Mouse (Mus musculus): Measurements from ENCODE around the gene Fsd1.
"Not testable (repeated sequence)": the region's sequence is repeated elsewhere in the genome, so short reads cannot be mapped to it uniquely, and the experiment has no call there.

Fsd1 gene

DNA sequence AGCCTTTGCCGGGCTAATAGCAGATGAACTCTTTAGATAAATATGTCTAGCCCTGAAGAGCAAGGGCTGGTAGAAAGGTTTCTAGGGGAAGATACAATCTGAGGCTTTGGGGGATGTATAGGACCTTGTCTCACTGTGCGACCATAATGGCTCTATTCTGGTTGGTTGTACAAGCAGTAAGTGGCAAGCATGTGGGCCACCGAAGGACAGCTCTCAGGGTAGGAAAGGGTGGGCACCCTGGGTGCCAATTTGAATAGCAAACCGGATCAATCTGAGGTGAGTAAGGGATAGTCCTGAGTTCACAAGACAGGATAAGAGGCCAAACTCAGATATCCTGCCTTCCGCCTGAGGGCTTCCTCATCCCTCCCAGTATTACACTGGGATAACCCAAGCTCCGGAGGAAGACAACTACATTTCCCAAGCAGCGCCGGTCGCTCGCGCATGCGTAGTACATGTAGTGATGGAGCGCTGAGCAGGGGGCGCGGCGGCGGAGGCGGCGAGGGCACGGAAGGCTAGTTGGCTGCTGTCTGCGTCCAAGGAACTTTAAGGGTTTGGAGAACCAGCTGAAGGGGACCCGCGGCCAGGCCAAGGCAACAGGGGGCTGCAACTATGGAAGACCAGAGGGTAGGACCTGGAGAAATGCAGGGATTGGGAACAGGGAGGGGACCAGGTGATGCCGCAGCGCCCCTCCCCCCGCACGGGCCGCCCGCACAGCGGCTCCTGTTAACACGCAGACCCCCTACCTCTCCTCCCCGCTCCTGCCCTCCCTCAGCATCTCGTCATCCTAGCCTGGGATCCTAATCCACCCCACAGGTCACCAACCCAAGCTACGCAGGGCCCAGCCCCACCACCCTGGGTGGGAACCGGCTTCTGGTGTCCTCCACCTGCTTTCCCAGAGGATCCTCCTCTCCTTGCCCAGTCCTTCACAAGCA, at the start of gene Fsd1:
Gene Fsd1 (plus strand): TSS at position 480 of the 932 bp plus-strand sequence.
- peak; percentile 71 to 78 for DNase-seq (ENCODE audit: low spot score in 2 of 2)

DNA sequence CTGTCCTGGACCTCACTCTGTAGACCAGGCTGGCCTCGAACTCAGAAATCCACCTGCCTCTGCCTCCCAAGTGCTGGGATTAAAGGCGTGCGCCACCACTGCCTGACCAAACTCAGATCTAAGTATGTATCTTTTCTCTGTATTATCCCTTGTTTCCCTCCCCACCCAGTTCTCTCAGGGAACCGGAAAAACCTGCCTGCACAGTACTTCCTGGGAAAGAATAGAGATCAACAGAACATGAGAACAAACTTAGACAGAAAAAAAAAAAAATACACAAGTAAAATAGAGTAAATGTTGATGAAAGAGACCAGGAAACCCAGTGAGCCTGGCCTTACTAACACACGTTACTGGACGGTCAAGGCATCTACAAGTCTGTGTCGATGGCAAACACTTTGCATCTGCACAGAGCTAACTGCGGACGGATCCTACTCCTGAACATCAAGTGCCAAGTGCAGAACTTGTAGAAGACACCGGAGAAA, 41.9 kb upstream of the Fsd1 start:
- not testable (repeated sequence) for DNase-seq (ENCODE audit: low spot score in 2 of 2)

DNA sequence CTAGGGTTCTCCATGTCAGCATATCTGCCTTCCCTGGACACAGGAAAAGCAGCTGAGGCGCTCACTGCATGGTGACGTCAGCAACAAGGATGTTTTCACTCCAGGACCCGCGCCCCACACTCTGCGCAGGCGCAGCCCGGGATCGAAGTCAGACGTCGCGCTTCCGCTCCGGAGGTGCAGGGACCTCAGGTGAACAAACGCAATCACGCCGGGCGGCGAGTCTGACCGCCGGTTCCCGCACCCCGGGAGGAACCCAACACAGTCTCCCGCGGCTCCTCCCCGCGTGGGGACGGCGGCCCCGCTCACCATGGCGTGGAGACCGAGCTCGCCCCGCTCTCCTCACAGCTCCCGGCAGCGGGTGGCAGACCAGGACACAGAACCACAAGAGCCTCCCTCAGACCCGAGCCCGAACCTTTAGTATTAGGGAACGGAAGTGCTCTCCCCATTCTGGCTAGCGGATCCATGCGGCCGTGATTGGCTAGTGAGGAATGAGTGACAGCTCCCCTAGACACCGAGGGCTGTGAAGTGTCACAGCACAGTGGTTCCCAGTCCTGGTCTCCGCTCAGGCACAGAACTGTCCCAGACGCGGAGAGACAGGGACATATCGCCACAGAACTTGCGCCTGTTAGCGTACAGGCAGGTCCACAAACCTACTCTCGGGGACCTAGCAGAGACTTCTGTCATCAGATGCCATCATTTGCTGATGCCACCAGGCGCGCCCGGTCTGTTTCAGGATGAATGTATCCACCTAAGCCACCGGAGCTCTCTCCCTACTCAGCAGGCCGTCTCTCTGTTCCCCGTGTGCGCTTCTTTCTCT, 41.2 kb upstream of the Fsd1 start:
- DNase-seq (ENCODE audit: low spot score in 2 of 2) = peak; percentile 86 to 89

GRCm38 (mm10) chr17:55945696-55946095, 40.6 kb upstream of the Fsd1 start:
- peak in 1 of 2 experiments; percentile 12 for DNase-seq (ENCODE audit: low spot score in 2 of 2)

DNA sequence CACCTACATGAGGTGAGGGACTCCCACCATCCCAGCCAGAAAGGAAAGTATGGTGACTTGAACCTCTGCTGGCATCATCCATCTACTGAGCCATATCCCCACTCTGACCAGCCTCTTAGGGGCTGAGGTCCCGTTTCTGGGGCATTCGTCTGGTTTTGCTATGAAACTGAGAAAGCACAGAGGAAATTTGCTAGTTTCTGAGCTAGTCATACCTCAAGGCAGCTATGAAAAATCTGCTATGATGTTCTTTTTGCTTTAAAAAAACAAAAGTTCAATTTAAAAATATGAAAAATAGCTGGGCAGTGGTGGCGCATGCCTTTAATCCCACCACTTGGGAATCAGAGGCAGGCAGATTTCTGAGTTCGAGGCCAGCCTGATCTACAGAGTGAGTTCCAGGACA, 37.7 kb upstream of the Fsd1 start:
- DNase-seq (ENCODE audit: low spot score in 2 of 2) = no peak

- DNase-seq (ENCODE audit: low spot score in 2 of 2) = no peak
Measured at GRCm38 (mm10) chr17:55949400-55949799, 36.9 kb upstream of the Fsd1 start, which contains the start of gene Zfp119b. Zfp119b (minus strand) TSS chr17:55949500.

DNA sequence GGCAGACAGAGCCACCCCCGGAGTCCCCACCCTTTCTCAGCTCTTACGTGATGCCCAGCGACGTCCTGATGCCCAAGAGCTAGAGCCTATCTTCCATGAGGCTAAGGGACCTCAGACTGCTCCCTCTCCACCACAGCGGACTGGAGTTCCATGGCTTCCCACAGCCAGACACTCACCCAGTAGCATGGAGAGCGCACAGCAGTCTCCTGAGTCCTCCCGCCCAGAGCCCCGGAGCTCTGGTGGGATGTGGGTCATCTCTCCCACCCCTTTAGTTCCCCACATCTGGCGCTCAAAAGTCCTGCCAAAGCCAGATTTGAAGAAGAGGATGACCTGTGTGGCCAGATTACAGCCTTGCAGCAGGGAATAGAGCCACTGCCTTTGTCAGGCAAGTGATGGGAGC, 35.7 kb upstream of the Fsd1 start:
- no peak for DNase-seq (ENCODE audit: low spot score in 2 of 2)

DNA sequence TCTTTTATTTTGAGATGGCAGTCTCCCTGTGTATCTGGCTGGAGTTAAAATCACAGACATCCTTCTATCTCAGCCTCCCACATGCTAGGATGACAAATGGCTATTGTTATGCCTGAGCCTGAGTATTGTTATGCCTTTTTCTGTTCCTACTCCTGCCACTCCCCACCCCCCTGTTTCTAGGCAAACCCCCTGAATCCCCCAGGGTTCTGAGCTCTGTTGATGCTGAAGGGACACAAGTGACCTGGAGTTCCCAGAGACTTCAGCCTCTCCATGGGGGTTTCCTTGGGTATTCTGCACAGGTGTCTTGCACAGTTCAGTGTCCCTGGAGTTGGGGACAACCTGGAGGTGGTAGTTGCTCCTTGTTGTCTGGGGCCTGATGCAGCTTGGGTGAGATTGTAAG, 34.3 kb upstream of the Fsd1 start:
- DNase-seq (ENCODE audit: low spot score in 2 of 2) = no peak

- no peak for DNase-seq (ENCODE audit: low spot score in 2 of 2)
Measured at GRCm38 (mm10) chr17:55952447-55953027, 33.8 kb upstream of the Fsd1 start, which contains the start of gene Ebi3. Ebi3 (plus strand) TSS chr17:55952640.

DNA sequence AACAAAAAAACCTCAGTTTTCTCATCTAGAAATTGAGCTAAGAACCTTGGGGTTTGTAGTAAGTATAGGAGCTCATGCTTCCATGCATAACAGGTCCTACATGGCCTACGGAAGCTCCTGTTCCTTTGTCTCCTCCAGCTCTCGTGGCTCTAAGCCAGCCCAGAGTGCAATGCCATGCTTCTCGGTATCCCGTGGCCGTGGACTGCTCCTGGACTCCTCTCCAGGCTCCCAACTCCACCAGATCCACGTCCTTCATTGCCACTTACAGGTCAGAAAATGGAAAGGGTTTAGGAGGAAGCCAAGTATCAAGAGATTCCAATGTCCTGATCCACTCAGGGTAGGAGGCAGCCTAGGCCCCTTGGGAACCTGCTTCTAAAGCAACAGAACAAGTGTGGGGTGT, 32.6 kb upstream of the Fsd1 start:
- no peak for DNase-seq (ENCODE audit: low spot score in 2 of 2)

- no peak for DNase-seq (ENCODE audit: low spot score in 2 of 2)
Measured at GRCm38 (mm10) chr17:55954229-55954628, 32.1 kb upstream of the Fsd1 start.

DNA sequence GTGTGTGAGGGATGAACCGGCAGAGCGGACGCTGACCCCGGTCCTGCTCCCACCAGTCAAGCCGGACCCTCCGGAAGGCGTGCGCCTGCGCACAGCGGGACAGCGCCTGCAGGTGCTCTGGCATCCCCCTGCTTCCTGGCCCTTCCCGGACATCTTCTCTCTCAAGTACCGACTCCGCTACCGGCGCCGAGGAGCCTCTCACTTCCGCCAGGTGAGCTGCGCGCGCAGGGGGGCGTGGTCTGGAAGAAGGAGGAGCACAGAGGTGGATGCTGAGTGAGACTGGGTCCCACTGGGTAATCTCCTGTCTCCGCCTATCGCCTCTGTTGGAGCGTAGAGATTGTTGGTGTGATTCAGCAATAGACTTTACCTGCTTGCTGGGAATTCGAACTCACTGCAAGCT, 30.2 kb upstream of the Fsd1 start:
- peak; percentile 64 for DNase-seq (ENCODE audit: low spot score in 2 of 2)

DNA sequence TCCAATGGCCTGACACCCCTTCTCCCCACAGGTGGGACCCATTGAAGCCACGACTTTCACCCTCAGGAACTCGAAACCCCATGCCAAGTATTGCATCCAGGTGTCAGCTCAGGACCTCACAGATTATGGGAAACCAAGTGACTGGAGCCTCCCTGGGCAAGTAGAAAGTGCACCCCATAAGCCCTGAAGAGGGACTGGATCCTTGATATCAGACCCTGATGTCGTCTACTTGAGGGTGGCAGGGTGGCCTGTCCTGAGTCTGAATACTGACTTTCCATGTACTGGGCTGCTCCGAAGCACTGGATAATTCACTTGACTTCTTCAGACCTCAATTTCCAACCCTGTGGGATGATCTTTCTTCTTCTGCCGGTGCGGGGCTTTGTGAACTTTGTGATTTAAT, 29.7 kb upstream of the Fsd1 start:
- no peak for DNase-seq (ENCODE audit: low spot score in 2 of 2)

DNA sequence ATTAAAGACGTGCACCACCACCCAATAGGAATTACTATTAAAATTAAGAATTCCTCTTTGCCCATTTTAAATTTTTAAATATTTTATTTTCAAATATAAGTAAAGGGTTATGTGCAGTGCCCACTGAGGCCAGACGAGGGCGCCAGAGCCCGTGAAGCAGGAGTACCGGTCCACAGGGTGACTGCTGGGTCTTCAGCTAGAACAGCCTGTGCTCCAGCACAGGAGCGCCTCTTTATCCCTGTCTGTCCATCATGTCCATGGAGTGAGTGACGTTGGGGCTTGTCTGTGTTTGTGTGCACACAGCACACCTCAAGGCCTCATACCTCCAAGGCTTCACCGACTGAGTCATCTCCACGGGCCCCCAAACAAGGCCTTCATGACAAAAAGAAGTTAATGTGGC, 29.1 kb upstream of the Fsd1 start:
- DNase-seq (ENCODE audit: low spot score in 2 of 2) = peak; percentile 62 to 70

GRCm38 (mm10) chr17:55957726-55958583, 28.4 kb upstream of the Fsd1 start:
- DNase-seq (ENCODE audit: low spot score in 2 of 2) = no peak

DNA sequence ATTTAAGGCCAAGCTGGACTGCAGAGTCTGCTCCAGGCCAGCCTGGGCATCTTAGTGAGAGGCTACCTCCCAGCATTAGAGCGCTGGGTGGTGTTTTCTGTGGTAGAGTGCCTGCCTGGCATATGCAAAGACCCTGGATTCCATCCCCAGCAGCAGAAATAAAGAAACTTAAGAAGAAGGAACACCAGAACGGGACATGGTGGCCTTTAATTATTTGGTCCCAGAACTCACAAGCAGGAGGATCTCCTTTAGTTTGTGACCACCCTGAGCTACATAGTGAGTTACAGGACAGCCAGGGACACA, 27.8 kb upstream of the Fsd1 start:
- DNase-seq (ENCODE audit: low spot score in 2 of 2) = no peak

- DNase-seq (ENCODE audit: low spot score in 2 of 2) = peak; percentile 94 to 95
Measured at GRCm38 (mm10) chr17:55958918-55959728, 27.2 kb upstream of the Fsd1 start, which contains the start of gene Yju2. Yju2 (plus strand) TSS chr17:55959099.

DNA sequence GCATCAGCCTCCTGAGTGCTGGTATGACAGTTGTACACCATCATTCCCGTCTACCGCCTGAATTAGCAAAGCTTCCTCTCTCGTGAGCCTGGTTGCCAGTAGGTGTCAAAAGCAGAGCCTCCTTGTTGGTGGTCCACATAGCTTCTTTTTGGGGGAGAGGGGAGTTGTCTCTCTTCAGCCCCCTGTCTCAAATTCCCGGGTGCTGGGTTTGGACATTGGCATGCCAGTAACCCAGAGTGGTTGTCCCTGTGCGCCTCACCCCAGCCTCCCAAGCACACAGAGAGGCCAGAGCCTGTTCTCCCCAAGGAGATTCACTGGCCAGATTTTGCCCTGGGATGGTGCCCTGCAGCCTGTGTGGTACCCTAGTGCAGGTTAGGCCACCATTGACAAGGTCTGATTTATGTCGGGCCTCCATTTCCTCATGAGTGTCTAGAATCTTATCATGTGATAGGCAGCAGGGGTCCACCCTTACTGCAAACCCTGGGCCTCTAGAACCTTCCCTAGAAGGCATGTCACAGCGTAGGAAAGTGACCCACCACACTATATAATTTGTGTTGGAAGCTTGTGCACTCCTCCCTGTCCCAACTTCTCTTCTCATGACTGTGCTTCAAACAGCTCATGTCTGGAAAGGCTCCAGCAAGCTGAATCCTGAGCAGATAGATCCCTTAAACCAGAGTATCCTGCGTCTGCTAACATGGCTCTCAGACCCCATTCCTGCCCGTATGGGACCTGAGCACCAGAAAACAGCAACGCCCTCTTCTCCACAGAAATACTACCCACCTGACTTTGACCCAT, 26.2 kb upstream of the Fsd1 start:
- no peak for DNase-seq (ENCODE audit: low spot score in 2 of 2)

GRCm38 (mm10) chr17:55960791-55961190, 25.5 kb upstream of the Fsd1 start:
- DNase-seq (ENCODE audit: low spot score in 2 of 2) = no peak
